Mouse (Mus musculus) liver, postnatal 0 days (tissue): ENCODE measurements at regions not wholly inside any gene's neighbourhood (a gene's known extent, or its start where the extent isn't known, plus 50 kb on each side); places are given as distances from the start of the nearest gene placed in this dataset.

Experiments
- CTCF ChIP-seq: sonication (generic); IDR thresholded peaks from 2 replicates; pipeline ENCODE4 v1.5.1; 2016; ENCODE audit warnings: antibody characterized with exemption, low read depth
- EP300 ChIP-seq: IDR thresholded peaks from 2 replicates; pipeline ENCODE4 v1.6.1; 2016; ENCODE audit warnings: antibody characterized with exemption, low read depth, mild to moderate bottlenecking

GRCm38 (mm10) chr6:89013690-89014061 is 111.6 kb downstream of the Tpra1 start:
- no peak for TF ChIP-seq CTCF
- no peak for TF ChIP-seq EP300
